Mouse (Mus musculus): ENCODE results near the gene Snx12. TPM values are rescaled to one million over a fixed set of nuclear protein-coding genes. Genes with fewer than 3 reads are reported as not detected.
A peak's percentile ranks its signal among the peaks of the same experiment; 100 is the strongest.

The Snx12 gene
- total RNA-seq (2014; fragmentation: Nextera tagmentation) (38.5 and 42.6 TPM in 2 replicates), total RNA-seq (2017) (63.6 and 67.9 TPM in 2 replicates), polyA plus RNA-seq (2012) (31.2 and 32.3 TPM in 2 replicates)

GRCm38 (mm10) chrX:101221834-101222795 lies at the start of gene Snx12:
Gene Snx12, minus strand, starts transcription at chrX:101222563.
- H3K27me3 ChIP-seq (ENCODE audit: insufficient read depth, low read length), result no peaks in the 10 kb centered on the region
- H3K36me3 ChIP-seq (replicated peaks), result no peaks in the 10 kb centered on the region
- peak; percentile 79 for ATAC-seq (ENCODE audit: extremely low read depth, insufficient number of reproducible peaks, low FRiP score, poor library complexity, severe bottlenecking)
- TF ChIP-seq TAL1 (conservative IDR thresholded peaks at IDR 0.05; ENCODE audit: low read depth, low read length), result no peak
- no peak for TF ChIP-seq CTCF (IDR thresholded peaks at IDR 0.05; ENCODE audit: low read depth, low read length)
- no peak for TF ChIP-seq POLR2AphosphoS5 (IDR thresholded peaks at IDR 0.05; ENCODE audit: insufficient replicate concordance, low read depth, low read length)
- no peak for TF ChIP-seq GATA1 (IDR thresholded peaks at IDR 0.05; ENCODE audit: borderline replicate concordance, low read length)
- TF ChIP-seq GATA2 (IDR thresholded peaks at IDR 0.05; ENCODE audit: borderline replicate concordance, low read depth, low read length), result no peak
- peaks cover 7% of the 10 kb centered on the region; the same call in 1 of the 2 replicates for H3K4me1 ChIP-seq (ENCODE audit: insufficient read depth, low read depth, low read length)
- H3K4me3 ChIP-seq (ENCODE audit: low read depth, low read length), result peak within 1 kb of the TSS; percentile 75
- DNase-seq (ENCODE audit: low spot score), result peak; percentile 63
- no peaks in the 10 kb centered on the region for H3K9me3 ChIP-seq (replicated peaks)

GRCm38 (mm10) chrX:101268755-101269124 lies 46.4 kb upstream of the Snx12 start, which contains the start of gene Gm20489:
Gene Gm20489, minus strand, starts transcription at chrX:101269023.
- no peak for TF ChIP-seq TAL1 (conservative IDR thresholded peaks at IDR 0.05; ENCODE audit: low read depth, low read length)
- TF ChIP-seq CTCF (IDR thresholded peaks at IDR 0.05; ENCODE audit: low read depth, low read length), result no peak
- TF ChIP-seq GATA1 (IDR thresholded peaks at IDR 0.05; ENCODE audit: borderline replicate concordance, low read length), result no peak
- TF ChIP-seq POLR2AphosphoS5 (IDR thresholded peaks at IDR 0.05; ENCODE audit: insufficient replicate concordance, low read depth, low read length), result no peak
- no peak for TF ChIP-seq GATA2 (IDR thresholded peaks at IDR 0.05; ENCODE audit: borderline replicate concordance, low read depth, low read length)
- no peak for ATAC-seq (ENCODE audit: extremely low read depth, insufficient number of reproducible peaks, low FRiP score, poor library complexity, severe bottlenecking)
- Histone ChIP-seq H3K4me1 (ENCODE audit: insufficient read depth, low read depth, low read length) (peaks cover 43% of the 10 kb centered on the region), H3K4me3 (ENCODE audit: low read depth, low read length) (no peak within 1 kb of the TSS), H3K36me3 (replicated peaks) (no peaks in the 10 kb centered on the region), H3K9me3 (replicated peaks) (no peaks in the 10 kb centered on the region), H3K27me3 (ENCODE audit: insufficient read depth, low read length) (no peaks in the 10 kb centered on the region)
- DNase-seq (ENCODE audit: low spot score), result no peak

- Histone ChIP-seq H3K27me3 (ENCODE audit: insufficient read depth, low read length) (no peaks in the 10 kb centered on the region), H3K36me3 (replicated peaks) (no peaks in the 10 kb centered on the region), H3K9me3 (replicated peaks) (no peaks in the 10 kb centered on the region), H3K4me3 (ENCODE audit: low read depth, low read length) (no peak within 1 kb of the TSS), H3K4me1 (ENCODE audit: insufficient read depth, low read depth, low read length) (peaks cover 40% of the 10 kb centered on the region)
- DNase-seq (ENCODE audit: low spot score) (no peak), ATAC-seq (ENCODE audit: extremely low read depth, insufficient number of reproducible peaks, low FRiP score, poor library complexity, severe bottlenecking) (no peak)
- TF ChIP-seq TAL1 (conservative IDR thresholded peaks at IDR 0.05; ENCODE audit: low read depth, low read length), result no peak
- no peak for TF ChIP-seq POLR2AphosphoS5 (IDR thresholded peaks at IDR 0.05; ENCODE audit: insufficient replicate concordance, low read depth, low read length)
- TF ChIP-seq CTCF (IDR thresholded peaks at IDR 0.05; ENCODE audit: low read depth, low read length), result no peak
- no peak for TF ChIP-seq GATA2 (IDR thresholded peaks at IDR 0.05; ENCODE audit: borderline replicate concordance, low read depth, low read length)
- TF ChIP-seq GATA1 (IDR thresholded peaks at IDR 0.05; ENCODE audit: borderline replicate concordance, low read length), result no peak
Measured at GRCm38 (mm10) chrX:101268025-101268754, 45.8 kb upstream of the Snx12 start, which contains the start of gene Il2rg. Gene Il2rg, minus strand, starts transcription at chrX:101268255.

GRCm38 (mm10) chrX:101266631-101267030 lies 44.3 kb upstream of the Snx12 start:
- Histone ChIP-seq H3K36me3 (replicated peaks) (no peaks in the 10 kb centered on the region), H3K9me3 (replicated peaks) (no peaks in the 10 kb centered on the region), H3K4me3 (ENCODE audit: low read depth, low read length) (no peak overlapping the region), H3K4me1 (ENCODE audit: insufficient read depth, low read depth, low read length) (peaks cover 45% of the 10 kb centered on the region), H3K27me3 (ENCODE audit: insufficient read depth, low read length) (no peaks in the 10 kb centered on the region)
- TF ChIP-seq GATA2 (IDR thresholded peaks at IDR 0.05; ENCODE audit: borderline replicate concordance, low read depth, low read length), result no peak
- no peak for DNase-seq (ENCODE audit: low spot score)
- ATAC-seq (ENCODE audit: extremely low read depth, insufficient number of reproducible peaks, low FRiP score, poor library complexity, severe bottlenecking), result no peak

- ATAC-seq (ENCODE audit: extremely low read depth, insufficient number of reproducible peaks, low FRiP score, poor library complexity, severe bottlenecking), result no peak
- Histone ChIP-seq H3K4me3 (ENCODE audit: low read depth, low read length) (no peak within 1 kb of the TSS), H3K27me3 (ENCODE audit: insufficient read depth, low read length) (no peaks in the 10 kb centered on the region), H3K4me1 (ENCODE audit: insufficient read depth, low read depth, low read length) (peaks cover 67% of the 10 kb centered on the region), H3K9me3 (replicated peaks) (no peaks in the 10 kb centered on the region), H3K36me3 (replicated peaks) (peaks cover 8% of the 10 kb centered on the region)
- no peak for TF ChIP-seq GATA1 (IDR thresholded peaks at IDR 0.05; ENCODE audit: borderline replicate concordance, low read length)
- no peak for DNase-seq (ENCODE audit: low spot score)
Measured at GRCm38 (mm10) chrX:101263892-101264291, 41.5 kb upstream of the Snx12 start, which contains the start of gene Gm614. Gene Gm614, minus strand, starts transcription at chrX:101263992.
